Mouse (Mus musculus): ENCODE measurements around the gene Styxl1. TPM values are rescaled to one million over a fixed set of nuclear protein-coding genes. Genes with fewer than 3 reads are reported as not detected.

The Styxl1 gene
- polyA plus RNA-seq, 1 experiment, result 0.42 TPM

- H3K27me3 ChIP-seq (ENCODE audit: control insufficient read depth, insufficient read depth, low read length, poor library complexity, severe bottlenecking), result no peaks in the 10 kb centered on the region
- H3K9ac ChIP-seq (ENCODE audit: low read depth, poor library complexity, severe bottlenecking), result no peak overlapping the region
- peak overlapping the region; percentile 53 for H3K4me3 ChIP-seq (ENCODE audit: low read depth, low read length)
- 0 out of 2 replicates have a peak, but pooled peaks cover 4% of the 10 kb centered on the region for H3K36me3 ChIP-seq (ENCODE audit: control insufficient read depth, insufficient read depth, low read length, poor library complexity, severe bottlenecking)
- TF ChIP-seq EP300 (IDR thresholded peaks at IDR 0.05; ENCODE audit: insufficient read depth, low read depth, low read length) (no peak), POLR2A (IDR thresholded peaks at IDR 0.05; ENCODE audit: insufficient read depth, low read length) (no peak), CTCF (IDR thresholded peaks at IDR 0.05; ENCODE audit: low read depth, low read length) (no peak)
- H3K4me1 ChIP-seq (ENCODE audit: control insufficient read depth, insufficient read depth, low read length), result peaks cover 8% of the 10 kb centered on the region
- no peaks in the 10 kb centered on the region for H3K9me3 ChIP-seq (replicated peaks; ENCODE audit: control insufficient read depth, insufficient read depth, low read length, poor library complexity, severe bottlenecking)
- no peak overlapping the region for H3K27ac ChIP-seq (ENCODE audit: insufficient read depth, low read length)
These were observed 45.1 kb downstream of the Styxl1 start for GRCm38 (mm10) chr5:135733071-135733470.

- Histone ChIP-seq H3K9ac (ENCODE audit: low read depth, poor library complexity, severe bottlenecking) (no peak overlapping the region), H3K27me3 (ENCODE audit: control insufficient read depth, insufficient read depth, low read length, poor library complexity, severe bottlenecking) (no peaks in the 10 kb centered on the region), H3K9me3 (replicated peaks; ENCODE audit: control insufficient read depth, insufficient read depth, low read length, poor library complexity, severe bottlenecking) (no peaks in the 10 kb centered on the region), H3K4me1 (ENCODE audit: control insufficient read depth, insufficient read depth, low read length) (peaks cover 4% of the 10 kb centered on the region), H3K27ac (ENCODE audit: insufficient read depth, low read length) (no peak overlapping the region), H3K36me3 (ENCODE audit: control insufficient read depth, insufficient read depth, low read length, poor library complexity, severe bottlenecking) (0 out of 2 replicates have a peak, but pooled peaks cover 4% of the 10 kb centered on the region), H3K4me3 (ENCODE audit: low read depth, low read length) (no peak overlapping the region)
- TF ChIP-seq POLR2A (IDR thresholded peaks at IDR 0.05; ENCODE audit: insufficient read depth, low read length) (no peak), EP300 (IDR thresholded peaks at IDR 0.05; ENCODE audit: insufficient read depth, low read depth, low read length) (no peak), CTCF (IDR thresholded peaks at IDR 0.05; ENCODE audit: low read depth, low read length) (no peak)
These were observed 46.9 kb downstream of the Styxl1 start for GRCm38 (mm10) chr5:135731322-135731721.

GRCm38 (mm10) chr5:135730916-135731315, 47.3 kb downstream of the Styxl1 start:
- TF ChIP-seq POLR2A (IDR thresholded peaks at IDR 0.05; ENCODE audit: insufficient read depth, low read length), result no peak
- TF ChIP-seq EP300 (IDR thresholded peaks at IDR 0.05; ENCODE audit: insufficient read depth, low read depth, low read length), result no peak
- TF ChIP-seq CTCF (IDR thresholded peaks at IDR 0.05; ENCODE audit: low read depth, low read length), result no peak
- Histone ChIP-seq H3K27me3 (ENCODE audit: control insufficient read depth, insufficient read depth, low read length, poor library complexity, severe bottlenecking) (no peaks in the 10 kb centered on the region), H3K4me1 (ENCODE audit: control insufficient read depth, insufficient read depth, low read length) (peaks cover 4% of the 10 kb centered on the region), H3K9ac (ENCODE audit: low read depth, poor library complexity, severe bottlenecking) (no peak overlapping the region), H3K27ac (ENCODE audit: insufficient read depth, low read length) (no peak overlapping the region), H3K9me3 (replicated peaks; ENCODE audit: control insufficient read depth, insufficient read depth, low read length, poor library complexity, severe bottlenecking) (no peaks in the 10 kb centered on the region), H3K36me3 (ENCODE audit: control insufficient read depth, insufficient read depth, low read length, poor library complexity, severe bottlenecking) (0 out of 2 replicates have a peak, but pooled peaks cover 4% of the 10 kb centered on the region), H3K4me3 (ENCODE audit: low read depth, low read length) (no peak overlapping the region)

GRCm38 (mm10) chr5:135730278-135730677, 47.9 kb downstream of the Styxl1 start:
- TF ChIP-seq POLR2A (IDR thresholded peaks at IDR 0.05; ENCODE audit: insufficient read depth, low read length), result no peak
- no peak for TF ChIP-seq EP300 (IDR thresholded peaks at IDR 0.05; ENCODE audit: insufficient read depth, low read depth, low read length)
- TF ChIP-seq CTCF (IDR thresholded peaks at IDR 0.05; ENCODE audit: low read depth, low read length), result no peak
- H3K9ac ChIP-seq (ENCODE audit: low read depth, poor library complexity, severe bottlenecking), result no peak overlapping the region
- 0 out of 2 replicates have a peak, but pooled peaks cover 2% of the 10 kb centered on the region for H3K36me3 ChIP-seq (ENCODE audit: control insufficient read depth, insufficient read depth, low read length, poor library complexity, severe bottlenecking)
- no peaks in the 10 kb centered on the region for H3K27me3 ChIP-seq (ENCODE audit: control insufficient read depth, insufficient read depth, low read length, poor library complexity, severe bottlenecking)
- H3K4me3 ChIP-seq (ENCODE audit: low read depth, low read length), result no peak overlapping the region
- H3K4me1 ChIP-seq (ENCODE audit: control insufficient read depth, insufficient read depth, low read length), result peaks cover 4% of the 10 kb centered on the region
- H3K9me3 ChIP-seq (replicated peaks; ENCODE audit: control insufficient read depth, insufficient read depth, low read length, poor library complexity, severe bottlenecking), result no peaks in the 10 kb centered on the region
- no peak overlapping the region for H3K27ac ChIP-seq (ENCODE audit: insufficient read depth, low read length)

GRCm38 (mm10) chr5:135729351-135729750, 48.8 kb downstream of the Styxl1 start:
- TF ChIP-seq EP300 (IDR thresholded peaks at IDR 0.05; ENCODE audit: insufficient read depth, low read depth, low read length) (no peak), POLR2A (IDR thresholded peaks at IDR 0.05; ENCODE audit: insufficient read depth, low read length) (no peak), CTCF (IDR thresholded peaks at IDR 0.05; ENCODE audit: low read depth, low read length) (no peak)

GRCm38 (mm10) chr5:135728361-135728760, 49.8 kb downstream of the Styxl1 start:
- no peak for TF ChIP-seq CTCF (IDR thresholded peaks at IDR 0.05; ENCODE audit: low read depth, low read length)
- TF ChIP-seq POLR2A (IDR thresholded peaks at IDR 0.05; ENCODE audit: insufficient read depth, low read length), result no peak
- no peak for TF ChIP-seq EP300 (IDR thresholded peaks at IDR 0.05; ENCODE audit: insufficient read depth, low read depth, low read length)
- Histone ChIP-seq H3K9me3 (replicated peaks; ENCODE audit: control insufficient read depth, insufficient read depth, low read length, poor library complexity, severe bottlenecking) (no peaks in the 10 kb centered on the region), H3K9ac (ENCODE audit: low read depth, poor library complexity, severe bottlenecking) (no peak overlapping the region), H3K4me3 (ENCODE audit: low read depth, low read length) (no peak overlapping the region), H3K36me3 (ENCODE audit: control insufficient read depth, insufficient read depth, low read length, poor library complexity, severe bottlenecking) (no peaks in the 10 kb centered on the region), H3K27me3 (ENCODE audit: control insufficient read depth, insufficient read depth, low read length, poor library complexity, severe bottlenecking) (no peaks in the 10 kb centered on the region), H3K27ac (ENCODE audit: insufficient read depth, low read length) (no peak overlapping the region), H3K4me1 (ENCODE audit: control insufficient read depth, insufficient read depth, low read length) (peaks cover 6% of the 10 kb centered on the region)

More at GRCm38 (mm10) chr5:135729351-135729750, 48.8 kb downstream of the Styxl1 start:
- Histone ChIP-seq H3K9ac (ENCODE audit: low read depth, poor library complexity, severe bottlenecking) (no peak overlapping the region), H3K27me3 (ENCODE audit: control insufficient read depth, insufficient read depth, low read length, poor library complexity, severe bottlenecking) (no peaks in the 10 kb centered on the region), H3K27ac (ENCODE audit: insufficient read depth, low read length) (no peak overlapping the region), H3K9me3 (replicated peaks; ENCODE audit: control insufficient read depth, insufficient read depth, low read length, poor library complexity, severe bottlenecking) (no peaks in the 10 kb centered on the region), H3K36me3 (ENCODE audit: control insufficient read depth, insufficient read depth, low read length, poor library complexity, severe bottlenecking) (no peaks in the 10 kb centered on the region), H3K4me1 (ENCODE audit: control insufficient read depth, insufficient read depth, low read length) (peaks cover 3% of the 10 kb centered on the region), H3K4me3 (ENCODE audit: low read depth, low read length) (no peak overlapping the region)
